Mouse (Mus musculus): ENCODE results near the gene Trim80.
"Not testable (repeated sequence)": the region's sequence is repeated elsewhere in the genome, so short reads cannot be mapped to it uniquely, and the experiment has no call there.

Gene Trim80

GRCm38 (mm10) chr11:115496559-115496958 is 56.2 kb downstream of the Trim80 start:
- DNase-seq (ENCODE audit: low spot score) = not testable (repeated sequence)
